ENCODE assay signal across 9 mouse cellular contexts in genomic region chr13:45512531-45512930, GRCm38 (mm10). TPM values are rescaled to one million over a fixed set of nuclear protein-coding genes. Genes with fewer than 3 reads are reported as not detected.
DNase-seq lines count a peak whose midpoint lies in the region; ATAC-seq and TF ChIP-seq lines count a peak whose summit lies in the region.
"Had no signal": no experiment of that assay in that cellular context is flagged by ENCODE, and none has a peak within 500 bp of the region (broad histone marks: within the 10 kb centered on the region; RNA-seq: fewer than 3 reads in every experiment).

No protein-coding gene starts in this region.

- no peaks in the 10 kb centered on the region for H3K27me3 ChIP-seq in kidney, embryonic 14.5 days (ENCODE audit: control insufficient read depth, insufficient read depth, low read length)
- no peaks in the 10 kb centered on the region for H3K27me3 ChIP-seq in embryonic facial prominence, embryonic 15.5 days
- no peaks in the 10 kb centered on the region for H3K27me3 ChIP-seq in kidney, postnatal 0 days (ENCODE audit: insufficient read depth, low read length)
- H3K27me3 ChIP-seq: Patski had no signal

- TF ChIP-seq CTCF in kidney, postnatal 0 days (IDR thresholded peaks at IDR 0.05; ENCODE audit: low read depth) = no peak

- H3K4me3 ChIP-seq in kidney, embryonic 14.5 days (ENCODE audit: low read length) = no peak overlapping the region
- no peak overlapping the region for H3K4me3 ChIP-seq in embryonic facial prominence, embryonic 15.5 days (replicated peaks)
- H3K4me3 ChIP-seq in kidney, postnatal 0 days (replicated peaks; ENCODE audit: low read depth, low read length) = no peak overlapping the region

- peaks cover 44% of the 10 kb centered on the region for H3K4me1 ChIP-seq in kidney, embryonic 14.5 days (ENCODE audit: control insufficient read depth, insufficient read depth, low read length)
- H3K4me1 ChIP-seq in embryonic facial prominence, embryonic 15.5 days = peaks cover 63% of the 10 kb centered on the region
- H3K4me1 ChIP-seq in kidney, postnatal 0 days (replicated peaks; ENCODE audit: insufficient read depth, low read length) = peaks cover 53% of the 10 kb centered on the region

- H3K27ac ChIP-seq in kidney, embryonic 14.5 days (ENCODE audit: low read depth, low read length) = no peak overlapping the region
- H3K27ac ChIP-seq in embryonic facial prominence, embryonic 15.5 days (replicated peaks) = peak overlapping the region; percentile 34; the same call in 1 of the 2 replicates
- peak overlapping the region; percentile 62; the same call in 1 of the 2 replicates for H3K27ac ChIP-seq in kidney, postnatal 0 days

- no peak overlapping the region for H3K4me2 ChIP-seq in kidney, embryonic 14.5 days (replicated peaks; ENCODE audit: low read depth, low read length)
- no peak overlapping the region for H3K4me2 ChIP-seq in embryonic facial prominence, embryonic 15.5 days (replicated peaks)
- no peak overlapping the region for H3K4me2 ChIP-seq in kidney, postnatal 0 days (ENCODE audit: low read length)

- ATAC-seq in kidney, embryonic 14.5 days (ENCODE audit: low FRiP score, low TSS enrichment) = no peak
- no peak for ATAC-seq in embryonic facial prominence, embryonic 15.5 days (ENCODE audit: insufficient number of reproducible peaks, low FRiP score, low TSS enrichment, low read depth)
- no peak for ATAC-seq in kidney, postnatal 0 days (replicated peaks; ENCODE audit: low FRiP score, low read depth)
- no peak for ATAC-seq in erythroid progenitor cell, adult 5-6 weeks (replicated peaks; ENCODE audit: low FRiP score, poor library complexity, severe bottlenecking)
- ATAC-seq in monocyte, adult 5-6 weeks (replicated peaks; ENCODE audit: insufficient number of reproducible peaks, low FRiP score, low TSS enrichment, poor library complexity, severe bottlenecking) = no peak
- ATAC-seq: Patski had no signal

- WGBS in kidney, embryonic 14.5 days = 73% methylated on average over 8 of the region's 8 CpGs
- 62% methylated on average over 8 of the region's 8 CpGs for WGBS in embryonic facial prominence, embryonic 15.5 days
- 66% methylated on average over 8 of the region's 8 CpGs for WGBS in kidney, postnatal 0 days

- no peaks in the 10 kb centered on the region for H3K9me3 ChIP-seq in kidney, embryonic 14.5 days (ENCODE audit: control insufficient read depth, low read length)
- H3K9me3 ChIP-seq in embryonic facial prominence, embryonic 15.5 days (replicated peaks) = no peaks in the 10 kb centered on the region
- no peaks in the 10 kb centered on the region for H3K9me3 ChIP-seq in kidney, postnatal 0 days (replicated peaks; ENCODE audit: low read length)

- peak; percentile 72 for DNase-seq in kidney, adult 11 months
- peak; percentile 68 for DNase-seq in kidney, postnatal 0 days (ENCODE audit: low spot score)
- peak; percentile 64 for DNase-seq in lung, postnatal 36 days
- DNase-seq in thymus, postnatal 0 days (ENCODE audit: low spot score) = no peak

- no peak overlapping the region for H3K9ac ChIP-seq in kidney, embryonic 14.5 days (ENCODE audit: low read depth, low read length)
- no peak overlapping the region for H3K9ac ChIP-seq in embryonic facial prominence, embryonic 15.5 days
- H3K9ac ChIP-seq in kidney, postnatal 0 days (ENCODE audit: low read depth, low read length) = no peak overlapping the region

- H3K36me3 ChIP-seq in kidney, embryonic 14.5 days (ENCODE audit: control insufficient read depth, insufficient read depth, low read length) = no peaks in the 10 kb centered on the region
- no peaks in the 10 kb centered on the region for H3K36me3 ChIP-seq in embryonic facial prominence, embryonic 15.5 days
- no peaks in the 10 kb centered on the region for H3K36me3 ChIP-seq in kidney, postnatal 0 days (ENCODE audit: insufficient read depth, low read length)

RNA-seq across cellular contexts. Expression of gene Gmpr, which starts 5.3 kb away (rescaled TPM):
- 38.7 and 48.9 TPM in 2 replicates for polyA plus RNA-seq in kidney, embryonic 14.5 days (2014; fragmentation: Nextera tagmentation; extraction: Ambion mirVana)
- polyA plus RNA-seq in embryonic facial prominence, embryonic 15.5 days (2015; fragmentation: Nextera tagmentation; extraction: Ambion mirVana) = 39.3 and 39.6 TPM in 2 replicates
- polyA plus RNA-seq in kidney, postnatal 0 days (2015; fragmentation: Nextera tagmentation; extraction: Ambion mirVana) = 72.5 and 79.0 TPM in 2 replicates
- total RNA-seq in erythroid progenitor cell, adult 5-6 weeks (2015; ENCODE audit: low replicate concordance) = 5.0 and 10.5 TPM in 2 replicates
- total RNA-seq in erythroid progenitor cell, adult 5-6 weeks (2017; ENCODE audit: low replicate concordance) = 1.2 and 1.8 TPM in 2 replicates
- 78.0 and 79.1 TPM in 2 replicates for polyA plus RNA-seq in thymus, postnatal 0 days (2015; fragmentation: Nextera tagmentation; extraction: Ambion mirVana)
- total RNA-seq in monocyte, adult 5-6 weeks (2017) = 1.8 to 2.3 TPM in 2 of 3 replicates, not detected in the other
